Mouse (Mus musculus): Measurements from ENCODE around the gene Zc3hav1l. TPM values are rescaled to one million over a fixed set of nuclear protein-coding genes. Genes with fewer than 3 reads are reported as not detected.

Gene Zc3hav1l
- polyA plus RNA-seq, 1 experiment from 2014 or later = 13.4 TPM

DNA sequence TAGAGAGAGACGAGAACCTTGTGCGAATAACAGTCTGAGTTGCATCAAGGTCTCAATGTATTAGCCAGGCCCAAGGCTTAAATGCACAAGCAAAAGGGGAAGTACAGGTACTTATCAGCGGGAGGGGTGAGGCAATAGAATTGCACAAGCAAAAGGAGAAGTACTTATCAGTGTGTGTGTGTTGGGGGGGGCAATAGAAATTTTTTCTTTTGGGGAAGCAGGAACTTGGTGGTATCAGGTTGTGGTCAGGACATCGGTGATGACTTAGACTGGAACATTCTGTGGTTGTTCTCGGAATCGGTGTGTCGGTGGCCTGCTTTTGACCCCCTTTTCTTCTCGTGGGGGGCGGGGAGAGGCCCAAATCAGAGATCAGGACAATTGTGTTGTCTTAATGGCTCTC is 21.6 kb upstream of the Zc3hav1l start:
- Histone ChIP-seq H3K36me3 (peaks cover 12% of the 10 kb centered on the region; the same call in 1 of the 2 replicates), H3K9me3 (no peaks in the 10 kb centered on the region), H3K27me3 (ENCODE audit: insufficient read depth, poor library complexity, severe bottlenecking) (no peaks in the 10 kb centered on the region), H3K4me3 (no peak overlapping the region), H3K27ac (no peak overlapping the region), H3K4me1 (no peaks in the 10 kb centered on the region)
- WGBS = 89% methylated on average over 9 of the region's 9 CpGs
- DNase-seq (ENCODE audit: low spot score) = no peak

- Histone ChIP-seq H3K4me1 (no peaks in the 10 kb centered on the region), H3K4me3 (no peak overlapping the region), H3K36me3 (peaks cover 9% of the 10 kb centered on the region; the same call in 1 of the 2 replicates), H3K27me3 (ENCODE audit: insufficient read depth, poor library complexity, severe bottlenecking) (no peaks in the 10 kb centered on the region), H3K9me3 (no peaks in the 10 kb centered on the region), H3K27ac (no peak overlapping the region)
- DNase-seq (ENCODE audit: low spot score) = peak; percentile 83
- 74% methylated on average over 4 of the region's 4 CpGs for WGBS
Measured at GRCm38 (mm10) chr6:38316050-38316449, 17.0 kb upstream of the Zc3hav1l start.

GRCm38 (mm10) chr6:38309741-38310140 is 10.7 kb upstream of the Zc3hav1l start:
- no peak overlapping the region for H3K4me3 ChIP-seq
- no peaks in the 10 kb centered on the region for H3K4me1 ChIP-seq
- no peaks in the 10 kb centered on the region for H3K9me3 ChIP-seq
- no peak overlapping the region for H3K27ac ChIP-seq
- peaks cover 14% of the 10 kb centered on the region; the same call in 1 of the 2 replicates for H3K36me3 ChIP-seq
- no peaks in the 10 kb centered on the region for H3K27me3 ChIP-seq (ENCODE audit: insufficient read depth, poor library complexity, severe bottlenecking)
- DNase-seq (ENCODE audit: low spot score) = no peak

- 78% methylated on average over 3 of the region's 3 CpGs for WGBS
Measured at GRCm38 (mm10) chr6:38304981-38305380, 5.9 kb upstream of the Zc3hav1l start.

DNA sequence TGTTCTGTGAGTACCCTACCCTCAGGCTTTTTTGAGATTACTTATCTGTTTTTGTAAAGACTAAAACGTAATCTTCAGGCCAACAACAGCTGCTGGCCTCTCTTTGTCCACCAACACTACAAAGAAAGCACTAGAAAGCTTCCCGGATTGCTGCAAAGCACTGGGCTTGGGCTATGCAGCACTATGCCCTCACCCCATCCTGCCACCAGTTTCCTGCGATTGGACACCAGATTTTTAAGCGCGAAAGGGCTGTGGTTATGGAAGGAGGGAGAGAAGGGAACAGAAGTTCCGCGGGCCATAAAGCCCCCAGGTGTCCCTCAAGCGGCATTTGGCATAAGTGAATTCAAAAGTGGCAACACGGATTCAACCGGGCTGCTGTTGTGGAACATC is 818 bp downstream of the Zc3hav1l start:
- H3K36me3 ChIP-seq = peaks cover 42% of the 10 kb centered on the region
- H3K27ac ChIP-seq = peak overlapping the region; percentile 100
- H3K27me3 ChIP-seq (ENCODE audit: insufficient read depth, poor library complexity, severe bottlenecking) = no peaks in the 10 kb centered on the region
- WGBS = 1% methylated on average over 10 of the region's 10 CpGs
- H3K4me1 ChIP-seq = peaks cover 16% of the 10 kb centered on the region
- peak overlapping the region; percentile 94 for H3K4me3 ChIP-seq
- H3K9me3 ChIP-seq = no peaks in the 10 kb centered on the region
- DNase-seq (ENCODE audit: low spot score) = no peak

More at GRCm38 (mm10) chr6:38304981-38305380, 5.9 kb upstream of the Zc3hav1l start:
- Histone ChIP-seq H3K4me1 (no peaks in the 10 kb centered on the region), H3K4me3 (no peak overlapping the region), H3K27me3 (ENCODE audit: insufficient read depth, poor library complexity, severe bottlenecking) (no peaks in the 10 kb centered on the region), H3K9me3 (no peaks in the 10 kb centered on the region), H3K27ac (no peak overlapping the region), H3K36me3 (peaks cover 25% of the 10 kb centered on the region)
- DNase-seq (ENCODE audit: low spot score) = no peak

- Histone ChIP-seq H3K9me3 (no peaks in the 10 kb centered on the region), H3K4me3 (peak overlapping the region; percentile 94), H3K27me3 (ENCODE audit: insufficient read depth, poor library complexity, severe bottlenecking) (no peaks in the 10 kb centered on the region), H3K36me3 (peaks cover 43% of the 10 kb centered on the region), H3K27ac (peak overlapping the region; percentile 100), H3K4me1 (peaks cover 16% of the 10 kb centered on the region)
- 45% methylated on average over 12 of the region's 12 CpGs for WGBS
- DNase-seq (ENCODE audit: low spot score) = no peak
Measured at GRCm38 (mm10) chr6:38297580-38298245, 1.3 kb downstream of the Zc3hav1l start.

DNA sequence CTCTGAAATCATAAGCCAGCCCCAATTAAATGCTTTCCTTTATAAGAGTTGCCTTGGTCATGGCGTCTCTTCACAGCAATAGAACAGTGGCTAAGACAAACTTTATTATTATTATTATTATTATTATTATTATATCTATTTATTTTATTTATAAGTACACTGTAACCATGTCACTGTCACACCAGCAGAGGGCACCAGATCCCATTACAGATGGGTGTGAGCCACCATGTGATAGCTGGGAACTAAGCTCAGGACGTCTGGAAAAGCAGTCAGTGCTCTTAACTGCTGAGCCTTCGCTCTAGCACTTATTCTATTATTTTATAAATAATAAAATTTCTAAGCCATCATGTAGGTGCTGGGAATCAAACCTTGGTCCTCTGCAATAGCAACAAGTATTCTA is 5.4 kb downstream of the Zc3hav1l start:
- Histone ChIP-seq H3K27me3 (ENCODE audit: insufficient read depth, poor library complexity, severe bottlenecking) (no peaks in the 10 kb centered on the region), H3K36me3 (peaks cover 79% of the 10 kb centered on the region), H3K4me1 (peaks cover 7% of the 10 kb centered on the region; the same call in 1 of the 2 replicates), H3K27ac (no peak overlapping the region), H3K9me3 (no peaks in the 10 kb centered on the region), H3K4me3 (no peak overlapping the region)
- WGBS = 67% methylated on average over 3 of the region's 3 CpGs
- DNase-seq (ENCODE audit: low spot score) = no peak

DNA sequence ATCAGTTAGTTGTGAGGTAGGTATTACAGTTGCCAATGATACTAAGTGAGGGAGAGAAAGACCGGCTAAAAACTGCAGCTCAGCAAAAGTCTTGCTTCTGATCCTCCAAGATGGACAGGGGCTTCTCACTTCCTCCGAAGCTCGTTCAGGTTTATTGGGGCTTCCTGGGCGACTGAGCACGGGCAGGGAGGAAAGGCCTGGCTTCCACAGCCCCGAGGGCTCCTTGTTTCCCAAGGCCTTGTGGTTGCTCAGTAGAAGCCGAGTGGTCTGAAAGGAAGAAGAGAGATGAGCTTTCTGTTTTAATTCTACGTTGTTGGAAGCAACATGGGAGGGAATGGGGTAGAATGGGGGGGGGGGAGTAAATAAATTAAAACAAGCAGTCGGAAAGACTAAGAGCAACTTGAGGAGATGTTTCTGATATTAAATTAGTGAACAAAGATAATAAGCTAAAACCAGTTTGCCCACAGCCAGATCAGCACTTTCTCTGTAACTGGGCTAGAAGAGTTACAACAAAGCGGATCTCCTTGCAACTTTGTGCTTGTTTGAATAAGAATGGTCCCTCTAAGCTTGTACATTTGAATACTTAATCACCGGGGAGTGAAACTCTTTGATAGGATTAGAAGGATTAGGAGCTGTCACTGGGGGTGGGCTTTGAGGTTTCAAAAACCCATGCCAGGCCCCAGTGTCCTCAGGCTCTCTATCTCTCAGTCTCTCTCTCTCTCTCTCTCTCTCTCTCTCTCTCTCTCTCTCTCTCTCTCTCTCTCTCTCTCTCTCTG is 6.0 kb downstream of the Zc3hav1l start:
- H3K4me3 ChIP-seq = no peak overlapping the region
- DNase-seq (ENCODE audit: low spot score) = no peak
- no peaks in the 10 kb centered on the region for H3K9me3 ChIP-seq
- H3K4me1 ChIP-seq = peaks cover 5% of the 10 kb centered on the region; the same call in 1 of the 2 replicates
- no peaks in the 10 kb centered on the region for H3K27me3 ChIP-seq (ENCODE audit: insufficient read depth, poor library complexity, severe bottlenecking)
- peaks cover 85% of the 10 kb centered on the region for H3K36me3 ChIP-seq
- 60% methylated on average over 11 of the region's 11 CpGs for WGBS
- H3K27ac ChIP-seq = no peak overlapping the region

DNA sequence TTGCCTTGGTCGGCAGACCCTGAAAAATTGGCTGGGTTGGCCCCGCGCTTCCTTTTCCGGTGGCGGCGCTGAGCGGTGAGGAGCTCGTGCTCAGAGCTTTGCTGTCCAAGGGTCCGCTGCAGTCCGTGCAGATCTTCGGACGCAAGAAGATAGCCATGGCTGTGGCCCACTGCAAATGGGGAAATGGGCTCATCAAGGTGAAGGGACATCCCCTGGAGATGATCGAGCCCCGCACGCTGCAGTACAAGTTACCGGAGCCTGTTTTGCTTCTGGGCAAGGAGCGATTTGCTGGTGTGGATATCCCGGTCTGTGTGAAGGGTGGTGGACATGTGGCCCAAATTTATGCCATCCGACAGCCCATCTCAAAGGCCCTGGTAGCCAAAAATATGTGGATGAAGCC is 14.6 kb downstream of the Zc3hav1l start:
- Histone ChIP-seq H3K36me3 (peaks cover 57% of the 10 kb centered on the region), H3K27me3 (ENCODE audit: insufficient read depth, poor library complexity, severe bottlenecking) (no peaks in the 10 kb centered on the region), H3K4me1 (no peaks in the 10 kb centered on the region), H3K9me3 (peaks cover 7% of the 10 kb centered on the region), H3K4me3 (no peak overlapping the region), H3K27ac (no peak overlapping the region)
- DNase-seq (ENCODE audit: low spot score) = no peak
- WGBS = 96% methylated on average over 19 of the region's 19 CpGs

- Histone ChIP-seq H3K36me3 (no peaks in the 10 kb centered on the region), H3K4me3 (no peak overlapping the region), H3K27ac (no peak overlapping the region), H3K4me1 (no peaks in the 10 kb centered on the region), H3K9me3 (no peaks in the 10 kb centered on the region), H3K27me3 (ENCODE audit: insufficient read depth, poor library complexity, severe bottlenecking) (no peaks in the 10 kb centered on the region)
- 72% methylated on average over 7 of the region's 7 CpGs for WGBS
- no peak for DNase-seq (ENCODE audit: low spot score)
Measured at GRCm38 (mm10) chr6:38264466-38264865, 34.6 kb downstream of the Zc3hav1l start.

- Histone ChIP-seq H3K36me3 (no peaks in the 10 kb centered on the region), H3K4me3 (no peak overlapping the region), H3K4me1 (no peaks in the 10 kb centered on the region), H3K9me3 (no peaks in the 10 kb centered on the region), H3K27ac (no peak overlapping the region), H3K27me3 (ENCODE audit: insufficient read depth, poor library complexity, severe bottlenecking) (no peaks in the 10 kb centered on the region)
- no peak for DNase-seq (ENCODE audit: low spot score)
- 66% methylated on average over 5 of the region's 5 CpGs for WGBS
Measured at GRCm38 (mm10) chr6:38263393-38264159, 35.5 kb downstream of the Zc3hav1l start.

GRCm38 (mm10) chr6:38261877-38262276 is 37.2 kb downstream of the Zc3hav1l start:
- H3K4me3 ChIP-seq = no peak overlapping the region
- H3K9me3 ChIP-seq = no peaks in the 10 kb centered on the region
- 65% methylated on average over 4 of the region's 4 CpGs for WGBS
- H3K27me3 ChIP-seq (ENCODE audit: insufficient read depth, poor library complexity, severe bottlenecking) = no peaks in the 10 kb centered on the region
- H3K27ac ChIP-seq = no peak overlapping the region
- DNase-seq (ENCODE audit: low spot score) = no peak
- no peaks in the 10 kb centered on the region for H3K4me1 ChIP-seq
- no peaks in the 10 kb centered on the region for H3K36me3 ChIP-seq

GRCm38 (mm10) chr6:38257506-38257905 is 41.6 kb downstream of the Zc3hav1l start:
- H3K4me3 ChIP-seq = no peak overlapping the region
- H3K27ac ChIP-seq = no peak overlapping the region
- 0 out of 2 replicates have a peak, but pooled peaks cover 2% of the 10 kb centered on the region for H3K27me3 ChIP-seq (ENCODE audit: insufficient read depth, poor library complexity, severe bottlenecking)
- DNase-seq (ENCODE audit: low spot score) = no peak
- H3K9me3 ChIP-seq = no peaks in the 10 kb centered on the region
- no peaks in the 10 kb centered on the region for H3K36me3 ChIP-seq
- peaks cover 9% of the 10 kb centered on the region for H3K4me1 ChIP-seq
- 93% methylated on average over 8 of the region's 8 CpGs for WGBS
